Mouse (Mus musculus) liver, adult (tissue): ENCODE data around the gene Tm4sf20.

Experiments used
- GATA4 ChIP-seq: IDR thresholded peaks from 2 replicates; pipeline ENCODE4 v1.6.1; 2014; ENCODE audit warnings: mild to moderate bottlenecking, low read length; ENCODE audit not compliant: insufficient replicate concordance

Tm4sf20 gene

GRCm38 (mm10) chr1:82768269-82768668 is at the start of gene Tm4sf20:
Gene Tm4sf20, minus strand, starts transcription at chr1:82768461.
- TF ChIP-seq GATA4 = no peak

- TF ChIP-seq GATA4 = no peak; the same call in 1 of the 2 replicates
Measured at GRCm38 (mm10) chr1:82815941-82816716, 47.9 kb upstream of the Tm4sf20 start.

- no peak for TF ChIP-seq GATA4
Measured at GRCm38 (mm10) chr1:82811766-82812165, 43.5 kb upstream of the Tm4sf20 start.

GRCm38 (mm10) chr1:82808564-82808963 is 40.3 kb upstream of the Tm4sf20 start:
- TF ChIP-seq GATA4 = no peak

GRCm38 (mm10) chr1:82807206-82807605 is 38.9 kb upstream of the Tm4sf20 start:
- TF ChIP-seq GATA4 = no peak

- no peak for TF ChIP-seq GATA4
Measured at GRCm38 (mm10) chr1:82806391-82806790, 38.1 kb upstream of the Tm4sf20 start.

GRCm38 (mm10) chr1:82804059-82804458 is 35.8 kb upstream of the Tm4sf20 start:
- no peak for TF ChIP-seq GATA4

GRCm38 (mm10) chr1:82803608-82804007 is 35.3 kb upstream of the Tm4sf20 start:
- TF ChIP-seq GATA4 = no peak

- no peak for TF ChIP-seq GATA4
Measured at GRCm38 (mm10) chr1:82801105-82801783, 33.0 kb upstream of the Tm4sf20 start.

- TF ChIP-seq GATA4 = no peak
Measured at GRCm38 (mm10) chr1:82798922-82799321, 30.7 kb upstream of the Tm4sf20 start.

- TF ChIP-seq GATA4 = no peak
Measured at GRCm38 (mm10) chr1:82798304-82798703, 30.0 kb upstream of the Tm4sf20 start.

- no peak for TF ChIP-seq GATA4
Measured at GRCm38 (mm10) chr1:82797088-82797487, 28.8 kb upstream of the Tm4sf20 start.

GRCm38 (mm10) chr1:82795702-82796443 is 27.6 kb upstream of the Tm4sf20 start:
- TF ChIP-seq GATA4 = no peak

GRCm38 (mm10) chr1:82795211-82795610 is 26.9 kb upstream of the Tm4sf20 start:
- TF ChIP-seq GATA4 = no peak

GRCm38 (mm10) chr1:82793986-82794385 is 25.7 kb upstream of the Tm4sf20 start:
- no peak for TF ChIP-seq GATA4

GRCm38 (mm10) chr1:82793110-82793509 is 24.8 kb upstream of the Tm4sf20 start:
- TF ChIP-seq GATA4 = no peak

GRCm38 (mm10) chr1:82792238-82792637 is 24.0 kb upstream of the Tm4sf20 start:
- no peak for TF ChIP-seq GATA4
